17 mouse cellular contexts compared by ENCODE assay signal in the genomic region with DNA sequence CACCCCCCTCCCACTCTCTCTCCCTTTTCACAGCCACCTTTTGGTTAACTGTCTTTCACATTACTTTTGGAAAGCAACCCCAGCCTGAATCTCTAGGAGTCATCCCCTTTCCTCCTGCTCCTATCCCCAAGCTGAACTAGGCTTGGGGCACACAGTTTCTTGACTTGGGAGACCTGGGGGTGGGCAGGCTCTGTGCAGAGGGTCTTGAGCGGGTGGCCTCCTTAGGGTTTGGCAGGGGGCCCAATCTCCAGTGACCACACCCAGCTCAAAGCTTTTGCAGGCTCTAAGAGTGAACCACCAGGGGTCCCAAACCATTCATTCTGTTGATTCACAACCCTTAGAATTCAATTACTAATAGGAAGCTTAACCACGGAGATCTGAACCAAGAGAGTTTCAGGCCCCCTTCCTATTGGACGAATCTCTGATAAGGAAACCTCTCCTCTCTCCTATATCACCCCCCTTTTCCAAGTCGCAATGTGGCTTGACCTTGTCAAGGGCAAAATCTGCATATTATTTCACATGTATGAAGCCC. TPM values are rescaled to one million over a fixed set of nuclear protein-coding genes. Genes with fewer than 3 reads are reported as not detected.
DNase-seq lines count a peak whose midpoint lies in the region; ATAC-seq and TF ChIP-seq lines count a peak whose summit lies in the region.
"Had no signal": no experiment of that assay in that cellular context is flagged by ENCODE, and none has a peak within 500 bp of the region (broad histone marks: within the 10 kb centered on the region; RNA-seq: fewer than 3 reads in every experiment).

No protein-coding gene starts in this region.

- DNase-seq in intestine, embryonic 14.5 days (ENCODE audit: low spot score) = no peak
- DNase-seq in ES-CJ7 (ENCODE audit: low read depth, low spot score) = peak; percentile 73
- DNase-seq in kidney, postnatal 10 days = peak; percentile 51
- DNase-seq in adrenal gland, adult (ENCODE audit: inconsistent age in 2 of 2, low spot score in 1 of 2) = no peak
- DNase-seq in yolk sac, embryonic 10.5 days (ENCODE audit: low spot score) = no peak
- DNase-seq: adrenal gland, postnatal 36 days; cerebellum, postnatal 10 days; layer of hippocampus, adult 9-11 months; lung, postnatal 14 days had no signal

- peak overlapping the region; percentile 58 for H3K9ac ChIP-seq in intestine, embryonic 14.5 days (ENCODE audit: low read length)
- no peak overlapping the region for H3K9ac ChIP-seq in intestine, postnatal 0 days (ENCODE audit: low read depth, low read length)
- H3K9ac ChIP-seq: liver, embryonic 14.5 days had no signal

- TF ChIP-seq CTCF in intestine, postnatal 0 days (IDR thresholded peaks at IDR 0.05; ENCODE audit: low read depth) = no peak

- no peaks in the 10 kb centered on the region for H3K36me3 ChIP-seq in intestine, embryonic 14.5 days (ENCODE audit: control insufficient read depth, insufficient read depth, low read length)
- no peaks in the 10 kb centered on the region; the same call in 1 of the 2 replicates for H3K36me3 ChIP-seq in intestine, postnatal 0 days (ENCODE audit: control insufficient read depth, insufficient read depth)
- H3K36me3 ChIP-seq in myocyte (ENCODE audit: control insufficient read depth, insufficient read depth) = no peaks in the 10 kb centered on the region
- H3K36me3 ChIP-seq: hindbrain, embryonic 10.5 days had no signal

- H3K4me1 ChIP-seq in intestine, embryonic 14.5 days (replicated peaks; ENCODE audit: control insufficient read depth, insufficient read depth, low read length) = no peaks in the 10 kb centered on the region
- no peaks in the 10 kb centered on the region for H3K4me1 ChIP-seq in intestine, postnatal 0 days (replicated peaks; ENCODE audit: control insufficient read depth, insufficient read depth, low read length)

- H3ac ChIP-seq in myocyte (ENCODE audit: control insufficient read depth, insufficient read length) = no peak overlapping the region

- H3K4me3 ChIP-seq in intestine, embryonic 14.5 days (ENCODE audit: low read depth, low read length) = no peak overlapping the region
- no peak overlapping the region for H3K4me3 ChIP-seq in intestine, postnatal 0 days (ENCODE audit: low read depth, low read length)
- H3K4me3 ChIP-seq in myocyte = peak overlapping the region; percentile 90
- H3K4me3 ChIP-seq: hindbrain, embryonic 10.5 days had no signal

- no peaks in the 10 kb centered on the region for H3K9me3 ChIP-seq in intestine, embryonic 14.5 days (ENCODE audit: control insufficient read depth, low read length)
- no peaks in the 10 kb centered on the region for H3K9me3 ChIP-seq in intestine, postnatal 0 days (ENCODE audit: control insufficient read depth)
- H3K9me3 ChIP-seq: hindbrain, embryonic 10.5 days had no signal

- H3K27me3 ChIP-seq in intestine, embryonic 14.5 days (replicated peaks; ENCODE audit: control insufficient read depth, insufficient read depth, low read length) = peaks cover 100% of the 10 kb centered on the region
- peaks cover 100% of the 10 kb centered on the region for H3K27me3 ChIP-seq in intestine, postnatal 0 days (replicated peaks; ENCODE audit: control insufficient read depth, insufficient read depth, low read length)
- no peaks in the 10 kb centered on the region for H3K27me3 ChIP-seq in myocyte (ENCODE audit: control insufficient read depth, insufficient read depth, insufficient read length)

- H3K79me2 ChIP-seq in myocyte (ENCODE audit: control insufficient read depth, insufficient read depth) = peaks cover 56% of the 10 kb centered on the region

- WGBS in intestine, embryonic 14.5 days = 9% methylated on average over 4 of the region's 4 CpGs
- 8% methylated on average over 4 of the region's 4 CpGs for WGBS in intestine, postnatal 0 days

- TF ChIP-seq POLR2A in myocyte (IDR thresholded peaks at IDR 0.05; ENCODE audit: insufficient read length, low read depth) = no peak

- peak overlapping the region; percentile 21; the same call in 1 of the 2 replicates for H3K4me2 ChIP-seq in intestine, embryonic 14.5 days (ENCODE audit: low read length)
- no peak overlapping the region for H3K4me2 ChIP-seq in intestine, postnatal 0 days (replicated peaks; ENCODE audit: low read depth)
- H3K4me2 ChIP-seq in myocyte (ENCODE audit: low read depth) = peak overlapping the region; percentile 86

- ATAC-seq in intestine, embryonic 14.5 days (replicated peaks; ENCODE audit: low FRiP score, low TSS enrichment, low read depth) = no peak
- no peak for ATAC-seq in intestine, postnatal 0 days
- ATAC-seq in activated CD4-positive, CD25-positive, alpha-beta regulatory T cell, adult 4 months = no peak

- peak overlapping the region; percentile 9; the same call in 1 of the 2 replicates for H3K27ac ChIP-seq in intestine, embryonic 14.5 days (ENCODE audit: low read depth)
- no peak overlapping the region for H3K27ac ChIP-seq in intestine, postnatal 0 days (ENCODE audit: low read depth, low read length)
- H3K27ac ChIP-seq: hindbrain, embryonic 10.5 days; liver, embryonic 14.5 days had no signal

TF ChIP-seq in myocyte, 11 proteins besides CTCF, POLR2A, EP300 and RAD21:
- TF ChIP-seq MYOG (IDR thresholded peaks at IDR 0.05; ENCODE audit: control insufficient read depth in 1 of 3, insufficient read depth in 1 of 3, insufficient read length in 2 of 3, low read depth in 2 of 3) (no peak), MAX (IDR thresholded peaks at IDR 0.05; ENCODE audit: low read depth) (no peak), SRF (IDR thresholded peaks at IDR 0.05; ENCODE audit: control insufficient read depth, insufficient read length, low read depth) (no peak), E2F4 (IDR thresholded peaks at IDR 0.05; ENCODE audit: insufficient read depth) (no peak), REST (IDR thresholded peaks at IDR 0.05; ENCODE audit: insufficient read depth, insufficient read length) (no peak), TCF3 (IDR thresholded peaks at IDR 0.05; ENCODE audit: insufficient read length, low read depth) (no peak), MYOD1 (IDR thresholded peaks at IDR 0.05; ENCODE audit: control insufficient read depth in 1 of 3, insufficient read length in 2 of 3, low read depth in 2 of 3) (no peak), USF1 (IDR thresholded peaks at IDR 0.05; ENCODE audit: low read depth) (no peak), POLR2AphosphoS2 (IDR thresholded peaks at IDR 0.05; ENCODE audit: insufficient read length, low read depth) (no peak), CEBPB (IDR thresholded peaks at IDR 0.05; ENCODE audit: insufficient read depth, poor library complexity, severe bottlenecking) (no peak), TCF12 (IDR thresholded peaks at IDR 0.05; ENCODE audit: insufficient read depth, poor library complexity, severe bottlenecking) (no peak)

RNA-seq across cellular contexts. Expression of a gene that starts 2.2 kb away (rescaled TPM):
- polyA plus RNA-seq in intestine, embryonic 14.5 days (2014; fragmentation: Nextera tagmentation; extraction: Ambion mirVana) = 15.6 and 20.4 TPM in 2 replicates
- polyA plus RNA-seq in intestine, postnatal 0 days (2015; fragmentation: Nextera tagmentation; extraction: Ambion mirVana) = 0.17 and 7.8 TPM in 2 replicates
- polyA plus RNA-seq in myocyte (2012; fragmentation: generic; extraction: Trizol) = 15.8 TPM
- polyA plus RNA-seq in activated CD4-positive, CD25-positive, alpha-beta regulatory T cell, adult 4 months (2017; shearing (Covaris generic)) = not detected
- polyA plus RNA-seq: embryonic facial prominence, embryonic 11.5 days; hindbrain, embryonic 10.5 days had no signal

RNA-seq across cellular contexts. Expression of a gene that starts 2.7 kb away (rescaled TPM):
- polyA plus RNA-seq in intestine, embryonic 14.5 days (2014; fragmentation: Nextera tagmentation; extraction: Ambion mirVana) = 2.0 and 2.6 TPM in 2 replicates
- 1.1 TPM in 1 of 2 replicates, not detected in the other for polyA plus RNA-seq in intestine, postnatal 0 days (2015; fragmentation: Nextera tagmentation; extraction: Ambion mirVana)
- 10.9 TPM for polyA plus RNA-seq in myocyte (2012; fragmentation: generic; extraction: Trizol)
- polyA plus RNA-seq in activated CD4-positive, CD25-positive, alpha-beta regulatory T cell, adult 4 months (2017; shearing (Covaris generic)) = not detected
- polyA plus RNA-seq: embryonic facial prominence, embryonic 11.5 days; heart, embryonic 14.5 days; hindbrain, embryonic 10.5 days; liver, embryonic 14.5 days; testis, adult 2 months had no signal

RNA-seq across cellular contexts. Expression of a gene that starts 12.0 kb away (rescaled TPM):
- 4.2 and 7.1 TPM in 2 replicates for polyA plus RNA-seq in intestine, embryonic 14.5 days (2014; fragmentation: Nextera tagmentation; extraction: Ambion mirVana)
- 1.1 and 3.0 TPM in 2 replicates for polyA plus RNA-seq in intestine, postnatal 0 days (2015; fragmentation: Nextera tagmentation; extraction: Ambion mirVana)
- 17.7 TPM for polyA plus RNA-seq in myocyte (2012; fragmentation: generic; extraction: Trizol)
- polyA plus RNA-seq in activated CD4-positive, CD25-positive, alpha-beta regulatory T cell, adult 4 months (2017; shearing (Covaris generic)) = under 1 TPM in 1 of 2 experiments, not detected in 1; 0.11 TPM
- polyA plus RNA-seq: hindbrain, embryonic 10.5 days had no signal

RNA-seq across cellular contexts. Expression of a gene that starts 17.8 kb away (rescaled TPM):
- polyA plus RNA-seq in intestine, embryonic 14.5 days (2014; fragmentation: Nextera tagmentation; extraction: Ambion mirVana) = 0.35 and 0.39 TPM in 2 replicates
- not detected in 2 replicates for polyA plus RNA-seq in intestine, postnatal 0 days (2015; fragmentation: Nextera tagmentation; extraction: Ambion mirVana)
- 0.72 TPM for polyA plus RNA-seq in myocyte (2012; fragmentation: generic; extraction: Trizol)
- not detected for polyA plus RNA-seq in activated CD4-positive, CD25-positive, alpha-beta regulatory T cell, adult 4 months (2017; shearing (Covaris generic))
- polyA plus RNA-seq: embryonic facial prominence, embryonic 11.5 days; heart, embryonic 14.5 days; hindbrain, embryonic 10.5 days; testis, adult 2 months had no signal

RNA-seq across cellular contexts. Expression of a gene that starts 21.2 kb away (rescaled TPM):
- polyA plus RNA-seq in intestine, embryonic 14.5 days (2014; fragmentation: Nextera tagmentation; extraction: Ambion mirVana) = 9.2 and 10.1 TPM in 2 replicates
- polyA plus RNA-seq in intestine, postnatal 0 days (2015; fragmentation: Nextera tagmentation; extraction: Ambion mirVana) = 5.6 and 6.2 TPM in 2 replicates
- 11.9 TPM for polyA plus RNA-seq in myocyte (2012; fragmentation: generic; extraction: Trizol)
- polyA plus RNA-seq in activated CD4-positive, CD25-positive, alpha-beta regulatory T cell, adult 4 months (2017; shearing (Covaris generic)) = not detected
- polyA plus RNA-seq: hindbrain, embryonic 10.5 days had no signal

Comparison
In these comparisons a context has a peak if more than half of its experiments do, and no peak if none do; other contexts are left out.
1. DNase-seq: peak in ES-CJ7 (single experiment) and kidney, postnatal 10 days (single experiment); none in intestine, embryonic 14.5 days (single experiment), adrenal gland, adult (0 of 2) and yolk sac, embryonic 10.5 days (single experiment).